Mouse (Mus musculus) fat pad, adult 2 months (tissue): ENCODE measurements at regions not wholly inside any gene's neighbourhood (a gene's known extent, or its start where the extent isn't known, plus 50 kb on each side); places are given as distances from the start of the nearest gene placed in this dataset.
A peak's percentile ranks its signal among the peaks of the same experiment; 100 is the strongest.

Experiments
- DNase-seq: peaks from one replicate; pipeline ENCODE4 v3.0.0-alpha.2; 2011; ENCODE audit warnings: low read depth, low spot score; ENCODE audit errors: extremely low read depth

DNA sequence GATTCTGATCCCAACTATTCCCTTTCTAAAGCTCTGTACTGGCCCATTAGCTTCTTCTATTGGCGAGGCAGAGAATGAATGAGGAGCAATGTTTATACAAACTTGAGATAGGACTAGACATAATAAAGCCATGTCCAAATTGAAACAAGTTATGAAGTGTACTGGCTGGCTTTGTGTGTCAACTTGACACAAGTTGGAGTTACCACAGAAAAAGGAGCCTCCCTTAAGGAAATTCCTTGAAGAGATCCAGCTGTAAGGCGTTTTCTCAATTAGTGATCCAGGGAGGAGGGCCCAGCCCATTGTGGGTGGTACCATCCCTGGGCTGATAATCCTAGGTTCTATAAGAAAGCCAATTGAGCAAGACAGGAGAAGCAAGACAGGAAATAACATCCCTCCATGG, 135.9 kb upstream of the Cr2 start:
- DNase-seq: no peak

DNA sequence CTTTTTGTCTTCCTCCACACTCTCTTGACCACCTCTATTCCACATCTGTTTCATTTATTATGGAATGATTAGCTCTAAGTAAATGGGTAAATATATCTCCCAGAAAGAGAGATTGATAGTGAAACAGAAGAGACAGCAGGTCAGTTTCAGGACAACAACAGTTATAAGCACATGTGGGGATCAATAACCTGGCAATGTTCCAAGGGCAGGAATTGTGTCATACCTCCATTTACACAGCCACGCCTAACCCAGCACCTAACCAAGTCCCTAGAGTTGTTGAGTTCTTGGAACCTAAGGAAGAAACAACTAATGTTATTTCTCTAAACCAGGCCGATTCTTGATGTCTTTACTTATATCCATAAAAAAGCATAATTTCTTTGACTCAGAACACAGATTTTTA, 108.6 kb upstream of the Cr2 start:
- DNase-seq: no peak

DNA sequence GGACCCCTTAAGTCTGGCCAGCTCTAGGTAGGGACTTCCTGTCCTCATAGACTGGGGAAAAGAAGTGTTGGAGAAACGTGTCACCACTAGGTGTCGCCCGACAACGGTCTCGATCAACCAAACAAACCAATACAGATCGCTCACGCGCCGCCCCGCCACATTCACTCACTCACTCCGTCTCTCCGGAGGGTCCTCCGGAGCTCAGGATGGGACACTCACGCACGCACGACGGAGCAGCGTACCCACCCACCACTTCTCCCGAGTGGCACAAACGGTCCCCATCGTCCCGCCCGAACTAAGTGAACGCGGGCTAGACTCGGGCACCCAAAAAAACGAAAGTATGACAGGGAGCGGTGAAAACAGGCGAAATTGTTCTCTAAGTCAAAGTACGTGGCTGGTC, 65.0 kb upstream of the Cr2 start:
- peak; percentile 91 for DNase-seq

DNA sequence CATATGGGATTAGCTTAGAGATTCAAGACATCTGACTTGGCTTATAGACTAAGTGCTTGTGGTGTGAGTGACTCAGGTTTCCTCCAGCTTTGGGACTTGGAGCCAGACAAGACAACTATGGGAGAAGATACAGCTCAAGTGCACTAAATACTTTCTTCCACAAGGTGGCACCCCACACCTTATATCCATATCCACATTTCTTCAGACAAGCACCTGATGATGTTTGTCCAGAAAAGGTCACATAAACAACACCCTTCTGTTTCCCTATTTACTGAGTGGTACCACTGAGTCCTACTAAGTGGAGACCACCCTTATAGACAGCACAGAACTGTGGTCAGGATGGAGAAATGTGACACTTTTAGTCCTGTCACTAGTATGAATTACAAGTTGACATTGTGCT, 56.1 kb upstream of the Cr2 start:
- DNase-seq: no peak

DNA sequence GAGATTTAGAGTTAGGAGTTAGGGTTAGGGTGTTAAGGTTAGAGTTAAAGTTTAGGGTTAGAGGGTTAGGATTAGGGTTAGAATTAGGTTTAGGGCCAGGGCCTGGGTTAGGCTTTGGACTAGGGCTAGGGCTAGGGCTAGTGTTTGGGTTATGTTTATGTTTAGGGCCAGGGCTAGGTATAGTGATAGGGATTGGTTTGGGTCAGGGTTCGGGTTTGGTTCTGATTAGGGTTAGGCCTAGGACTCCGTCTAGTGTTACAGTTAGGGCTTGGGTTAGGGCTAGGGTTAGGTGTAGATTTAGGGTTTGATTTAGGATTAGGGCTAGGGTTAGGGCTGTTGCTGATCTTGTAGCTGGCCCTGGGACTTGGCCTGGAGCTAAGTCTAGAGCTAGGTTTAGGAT, 50.5 kb upstream of the Cr2 start:
- DNase-seq: no peak
